Mouse (Mus musculus) kidney, postnatal 0 days (tissue): ENCODE measurements at regions not wholly inside any gene's neighbourhood (a gene's known extent, or its start where the extent isn't known, plus 50 kb on each side); places are given as distances from the start of the nearest gene placed in this dataset.

Experiments
- ATAC-seq: fragments of 200-750 bp; cut with Nextera tagmentation; replicated peaks from 2 replicates; pipeline ENCODE4 v1.8.0; 2017; ENCODE audit warnings: low read depth, moderate number of reproducible peaks, moderate TSS enrichment, moderate library complexity; ENCODE audit not compliant: low FRiP score
- DNase-seq: peaks from one replicate; pipeline ENCODE4 v3.0.0-alpha.2; 2016; ENCODE audit warnings: low spot score
- H3K27ac ChIP-seq: fragments of 300-500 bp; sonication (generic); 2 replicates; pipeline ENCODE4 v1.5.1; 2014; ENCODE audit warnings: mild to moderate bottlenecking
- H3K27me3 ChIP-seq: fragments of 300-500 bp; sonication (generic); 2 replicates; pipeline ENCODE4 v1.6.1; 2014; ENCODE audit warnings: low read length, mixed read lengths; ENCODE audit not compliant: insufficient read depth
- H3K36me3 ChIP-seq: fragments of 300-500 bp; sonication (generic); 2 replicates; pipeline ENCODE4 v1.6.1; 2014; ENCODE audit warnings: low read length, mixed read lengths; ENCODE audit not compliant: insufficient read depth
- H3K4me1 ChIP-seq: fragments of 300-500 bp; sonication (generic); replicated peaks from 2 replicates; pipeline ENCODE4 v1.6.1; 2014; ENCODE audit warnings: antibody characterized with exemption, low read length, mixed read lengths; ENCODE audit not compliant: insufficient read depth
- H3K4me2 ChIP-seq: fragments of 300-500 bp; sonication (generic); 2 replicates; pipeline ENCODE4 v1.6.1; 2014; ENCODE audit warnings: mild to moderate bottlenecking, low read length, moderate library complexity, mixed read lengths
- H3K4me3 ChIP-seq: fragments of 300-500 bp; sonication (generic); replicated peaks from 2 replicates; pipeline ENCODE4 v1.5.1; 2014; ENCODE audit warnings: low read depth, low read length
- H3K9ac ChIP-seq: fragments of 300-500 bp; sonication (generic); 2 replicates; pipeline ENCODE4 v1.6.1; 2014; ENCODE audit warnings: low read depth, low read length
- H3K9me3 ChIP-seq: fragments of 300-500 bp; sonication (generic); replicated peaks from 2 replicates; pipeline ENCODE4 v1.6.1; 2016; ENCODE audit warnings: low read length, inconsistent platforms, mixed read lengths
- CTCF ChIP-seq: IDR thresholded peaks from 2 replicates; pipeline ENCODE4 v1.5.1; 2016; ENCODE audit warnings: antibody characterized with exemption, low read depth, mild to moderate bottlenecking, moderate library complexity
- WGBS: fragments of 180-500 bp; shearing (Covaris S2); extraction: QIAGEN DNeasy Blood & Tissue Kit; methylation state at CpG from one replicate; pipeline ENCODE4 v1.1.7; 2014; 5-methylcytosine and 5-hydroxymethylcytosine counted together

DNA sequence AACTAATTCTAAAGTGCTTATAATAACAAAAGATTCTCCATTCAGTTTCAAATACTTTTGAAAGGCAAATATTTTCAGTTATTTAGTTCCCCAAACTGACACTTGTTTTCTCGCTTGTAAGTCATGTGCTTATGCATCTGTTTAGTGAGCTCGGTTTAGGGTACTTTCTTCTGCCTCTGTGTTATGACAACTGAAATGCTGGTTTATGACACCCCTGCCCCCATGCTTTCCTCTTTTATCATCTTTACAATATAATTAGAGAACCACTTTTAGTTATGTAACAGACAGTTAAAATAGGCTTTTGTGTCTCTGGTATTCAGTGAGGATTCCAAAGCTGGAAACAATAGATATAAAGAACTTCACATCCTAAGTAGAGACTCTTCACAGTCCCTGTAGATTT is 733.8 kb downstream of the 4930447A16Rik start:
- H3K4me3 ChIP-seq: no peak overlapping the region
- no peak overlapping the region for H3K27ac ChIP-seq
- H3K4me2 ChIP-seq: no peak overlapping the region
- ATAC-seq: no peak
- no peaks in the 10 kb centered on the region for H3K9me3 ChIP-seq
- no peak for TF ChIP-seq CTCF
- no peaks in the 10 kb centered on the region for H3K27me3 ChIP-seq
- no peak for DNase-seq
- no peaks in the 10 kb centered on the region for H3K4me1 ChIP-seq
- no peak overlapping the region for H3K9ac ChIP-seq
- no peaks in the 10 kb centered on the region for H3K36me3 ChIP-seq
- WGBS: 84% methylated on average over 2 of the region's 2 CpGs

DNA sequence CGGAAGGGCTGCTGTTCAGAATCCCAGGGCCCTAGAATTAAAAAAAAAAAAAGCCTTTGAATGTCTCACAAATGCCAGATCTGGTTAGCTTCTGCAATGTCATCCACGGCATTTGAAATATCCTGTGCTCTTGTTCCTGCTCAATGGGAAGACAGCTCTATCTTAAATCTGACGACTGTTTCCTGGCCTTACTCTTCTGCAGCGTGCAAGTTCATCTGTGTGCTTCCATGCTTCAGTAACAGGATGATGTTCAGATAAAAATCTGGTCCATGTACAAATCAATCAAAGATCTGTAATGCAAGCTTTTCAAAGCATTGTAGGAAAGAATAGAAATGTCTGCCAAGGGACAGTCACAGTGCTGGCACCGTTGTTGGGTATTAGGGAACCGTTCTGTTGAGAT is 738.4 kb downstream of the 4930447A16Rik start:
- no peak overlapping the region for H3K27ac ChIP-seq
- H3K9me3 ChIP-seq: no peaks in the 10 kb centered on the region
- no peak overlapping the region for H3K4me2 ChIP-seq
- H3K9ac ChIP-seq: no peak overlapping the region
- WGBS: 57% methylated on average over 6 of the region's 6 CpGs
- no peak for TF ChIP-seq CTCF
- no peaks in the 10 kb centered on the region for H3K27me3 ChIP-seq
- no peak for ATAC-seq
- H3K4me3 ChIP-seq: no peak overlapping the region
- H3K36me3 ChIP-seq: no peaks in the 10 kb centered on the region
- DNase-seq: no peak
- H3K4me1 ChIP-seq: no peaks in the 10 kb centered on the region

DNA sequence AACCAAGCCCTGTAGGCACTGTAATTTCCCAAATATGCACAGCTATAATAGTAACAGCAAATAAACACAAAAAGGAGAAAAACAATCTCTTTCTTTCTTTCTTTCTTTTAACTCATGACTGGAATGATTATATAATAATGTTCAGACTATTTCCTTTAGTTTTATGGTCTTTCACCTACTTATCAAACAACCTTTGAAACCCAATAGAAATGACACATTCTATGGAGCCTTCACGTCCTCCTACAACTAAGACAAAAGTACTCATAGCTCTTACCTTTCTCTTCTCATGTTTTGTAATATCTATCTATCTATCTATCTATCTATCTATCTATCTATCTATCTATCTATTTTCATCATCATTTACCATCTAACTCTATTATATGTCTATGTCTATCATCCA is 739.5 kb downstream of the 4930447A16Rik start:
- DNase-seq (no peak), ATAC-seq (no peak)
- 91% methylated on average over 1 of the region's 1 CpGs for WGBS

DNA sequence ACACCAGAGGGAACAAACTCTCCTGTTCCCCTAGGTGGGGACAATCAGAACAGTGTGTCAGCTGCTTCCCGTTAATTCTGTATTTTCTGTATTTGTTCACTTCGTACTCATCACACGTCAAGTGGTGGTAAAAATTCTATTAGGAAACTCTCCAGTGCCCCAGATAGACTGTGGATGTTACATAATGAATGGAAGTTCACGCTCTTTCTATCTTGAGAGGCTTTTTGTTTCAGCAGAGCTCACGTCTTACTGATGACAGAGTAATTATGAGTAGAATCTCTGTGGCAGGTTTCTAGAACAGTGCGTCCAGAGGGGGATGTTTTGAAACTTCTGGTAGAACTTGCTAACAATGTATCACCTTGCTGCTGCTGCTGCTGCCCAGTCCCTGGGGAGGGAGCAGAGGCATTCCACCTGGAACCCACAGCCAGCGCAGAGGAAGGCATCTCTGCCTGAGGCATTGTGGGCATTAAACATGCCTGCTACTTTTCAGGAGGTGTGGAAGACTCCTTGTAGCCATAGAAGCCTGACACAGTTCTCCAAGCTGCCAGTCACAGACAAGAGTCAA is 740.6 kb downstream of the 4930447A16Rik start:
- H3K36me3 ChIP-seq: no peaks in the 10 kb centered on the region
- no peak for ATAC-seq
- H3K9ac ChIP-seq: no peak overlapping the region
- H3K27me3 ChIP-seq: no peaks in the 10 kb centered on the region
- WGBS: 84% methylated on average over 7 of the region's 7 CpGs
- no peak for TF ChIP-seq CTCF
- H3K27ac ChIP-seq: no peak overlapping the region
- no peak overlapping the region for H3K4me2 ChIP-seq
- DNase-seq: no peak
- H3K4me3 ChIP-seq: no peak overlapping the region
- H3K9me3 ChIP-seq: no peaks in the 10 kb centered on the region
- no peaks in the 10 kb centered on the region for H3K4me1 ChIP-seq

More for the DNA sequence above, 739.5 kb downstream of the 4930447A16Rik start:
- Histone ChIP-seq H3K27me3 (no peaks in the 10 kb centered on the region), H3K36me3 (no peaks in the 10 kb centered on the region), H3K4me3 (no peak overlapping the region), H3K27ac (no peak overlapping the region), H3K4me1 (no peaks in the 10 kb centered on the region), H3K9ac (no peak overlapping the region), H3K4me2 (no peak overlapping the region), H3K9me3 (no peaks in the 10 kb centered on the region)
- TF ChIP-seq CTCF: no peak

DNA sequence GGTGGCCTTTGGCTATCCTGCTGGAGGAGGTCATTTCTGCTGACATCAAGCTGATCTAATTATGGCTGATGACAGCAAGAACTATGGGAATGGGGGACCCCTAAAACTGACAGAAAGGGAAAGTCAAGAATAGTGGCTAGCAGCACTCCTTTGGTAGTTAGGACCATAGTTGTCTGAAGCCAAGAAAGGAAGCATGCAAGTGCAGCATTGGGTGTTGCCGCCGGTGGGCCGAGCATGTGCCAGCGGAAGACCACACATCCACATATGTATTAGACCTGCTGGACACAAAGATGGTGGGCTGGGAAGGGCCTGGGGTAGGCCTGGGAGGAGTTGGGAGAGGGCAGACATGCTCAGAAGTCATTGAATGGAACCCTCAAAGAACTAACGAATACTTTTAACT is 741.1 kb downstream of the 4930447A16Rik start:
- 95% methylated on average over 5 of the region's 5 CpGs for WGBS

DNA sequence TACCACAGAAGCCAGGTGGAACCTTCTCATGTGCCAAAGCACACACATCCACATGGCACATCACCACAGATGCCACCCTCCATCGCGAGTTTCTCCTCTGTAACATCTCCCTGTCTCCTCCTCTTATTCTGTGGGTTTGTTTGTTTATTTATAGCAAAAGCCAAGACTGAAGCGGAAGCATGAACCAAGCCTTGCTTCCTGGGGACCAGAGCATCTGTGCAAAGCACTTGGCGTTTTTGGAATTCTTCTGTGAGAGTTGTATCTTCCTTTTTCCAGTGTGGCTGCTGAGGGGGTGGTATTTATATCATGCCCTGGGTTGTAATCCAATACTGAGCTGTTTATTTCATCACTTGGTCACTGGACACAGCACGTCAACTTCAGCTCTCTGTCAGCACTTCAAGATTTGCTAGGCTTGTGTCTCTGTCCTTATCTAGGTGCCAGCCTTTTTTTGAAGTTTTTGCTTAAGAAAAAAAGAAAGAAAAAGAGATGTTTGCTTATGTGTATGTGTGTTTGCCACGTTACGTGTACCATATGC is 742.3 kb downstream of the 4930447A16Rik start:
- Histone ChIP-seq H3K27ac (no peak overlapping the region), H3K4me2 (no peak overlapping the region), H3K27me3 (no peaks in the 10 kb centered on the region), H3K9ac (no peak overlapping the region), H3K4me1 (no peaks in the 10 kb centered on the region), H3K36me3 (no peaks in the 10 kb centered on the region), H3K9me3 (no peaks in the 10 kb centered on the region), H3K4me3 (no peak overlapping the region)
- TF ChIP-seq CTCF: no peak
- ATAC-seq (no peak), DNase-seq (peak; percentile 20)
- WGBS: 71% methylated on average over 7 of the region's 7 CpGs

More for the DNA sequence above, 741.1 kb downstream of the 4930447A16Rik start:
- H3K36me3 ChIP-seq: no peaks in the 10 kb centered on the region
- DNase-seq: no peak
- no peak for TF ChIP-seq CTCF
- no peaks in the 10 kb centered on the region for H3K9me3 ChIP-seq
- H3K27me3 ChIP-seq: no peaks in the 10 kb centered on the region
- no peaks in the 10 kb centered on the region for H3K4me1 ChIP-seq
- no peak overlapping the region for H3K4me3 ChIP-seq
- no peak overlapping the region for H3K9ac ChIP-seq
- H3K4me2 ChIP-seq: no peak overlapping the region
- no peak overlapping the region for H3K27ac ChIP-seq
- ATAC-seq: no peak

DNA sequence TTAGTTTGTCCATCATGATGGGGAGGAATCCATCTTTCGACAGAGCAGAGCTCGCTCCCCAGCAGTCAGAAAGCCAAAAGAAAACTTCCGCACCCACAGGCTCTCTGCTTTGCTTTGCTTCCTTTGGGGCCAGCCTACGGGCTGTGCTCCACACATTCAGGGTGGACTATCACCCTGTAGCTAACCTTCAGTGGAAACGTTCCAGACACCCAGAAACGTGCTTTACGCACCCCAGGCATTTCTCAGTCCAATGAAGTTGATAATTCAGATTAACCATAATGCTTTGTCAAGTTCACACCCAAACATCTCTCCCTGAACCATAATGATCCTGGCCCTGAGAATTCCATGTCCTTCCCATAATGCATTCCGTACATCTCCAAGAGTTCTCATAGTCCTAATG is 743.8 kb downstream of the 4930447A16Rik start:
- WGBS: 76% methylated on average over 8 of the region's 8 CpGs
- no peak for DNase-seq
- H3K27me3 ChIP-seq: no peaks in the 10 kb centered on the region
- H3K4me3 ChIP-seq: no peak overlapping the region
- no peaks in the 10 kb centered on the region for H3K36me3 ChIP-seq
- H3K4me1 ChIP-seq: no peaks in the 10 kb centered on the region
- no peak for ATAC-seq
- H3K9ac ChIP-seq: no peak overlapping the region
- H3K4me2 ChIP-seq: no peak overlapping the region
- H3K27ac ChIP-seq: no peak overlapping the region
- no peak for TF ChIP-seq CTCF
- H3K9me3 ChIP-seq: no peaks in the 10 kb centered on the region
